Mouse (Mus musculus) embryo, embryonic 10.5 days (tissue): ENCODE results near the gene Eloa.

Source experiments
- DNase-seq: peaks from one replicate; pipeline ENCODE4 v3.0.0-alpha.2; 2015; ENCODE audit warnings: low spot score

The Eloa gene

DNA sequence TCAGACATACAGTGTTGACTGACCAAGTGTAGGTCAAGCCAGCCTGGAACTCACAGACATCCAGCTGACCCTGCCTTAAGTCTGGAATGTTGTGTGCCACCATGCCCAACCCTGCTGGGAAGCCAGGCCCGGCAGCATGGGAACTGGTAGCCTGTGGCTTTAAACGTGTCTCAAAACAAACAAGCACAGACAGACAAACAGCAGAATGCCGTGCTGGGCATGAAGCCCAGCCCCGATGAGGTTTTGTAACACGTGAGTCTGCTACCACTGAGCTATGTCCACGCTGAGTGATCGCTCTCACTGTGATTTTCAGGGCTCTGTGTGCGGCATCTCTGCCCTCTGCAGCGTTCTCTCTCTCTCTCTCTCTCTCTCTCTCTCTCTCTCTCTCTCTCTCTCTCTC lies 65.7 kb downstream of the Eloa start:
- DNase-seq: no peak

DNA sequence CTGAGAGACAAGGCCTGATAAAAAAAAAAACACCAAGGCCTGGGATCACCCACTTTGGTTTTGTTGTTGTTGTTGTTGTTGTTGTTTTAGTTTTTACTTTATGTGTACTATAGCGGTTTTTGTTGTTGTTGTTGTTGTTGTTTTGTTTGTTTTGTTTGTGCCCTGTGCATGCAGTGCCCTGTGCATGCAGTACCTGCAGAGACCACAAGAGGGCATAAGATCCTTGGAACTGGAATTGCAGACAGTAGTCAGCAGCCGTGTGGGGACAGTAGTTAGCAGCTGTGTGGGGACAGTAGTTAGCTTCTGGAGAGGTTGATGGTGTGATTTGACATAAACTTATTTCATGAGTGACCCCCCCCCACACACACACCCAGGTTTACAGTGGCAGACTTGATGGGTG lies 67.3 kb downstream of the Eloa start:
- peak; percentile 86 for DNase-seq
